Mouse (Mus musculus): ENCODE results near the gene Tnrc18.
A peak's percentile ranks its signal among the peaks of the same experiment; 100 is the strongest.

Tnrc18 gene

GRCm38 (mm10) chr5:142826131-142826530 is 8.7 kb upstream of the Tnrc18 start:
- Histone ChIP-seq H3K4me3 (replicated peaks; ENCODE audit: low read length) (no peak overlapping the region), H3K4me1 (replicated peaks; ENCODE audit: low read depth, low read length) (peaks cover 54% of the 10 kb centered on the region), H3K36me3 (ENCODE audit: insufficient read depth, low read length) (no peaks in the 10 kb centered on the region), H3K9me3 (ENCODE audit: low read length) (peaks cover under 1% of the 10 kb centered on the region), H3K27me3 (ENCODE audit: insufficient read depth, low read length) (0 out of 2 replicates have a peak, but pooled peaks cover 6% of the 10 kb centered on the region)
- TF ChIP-seq POU5F1 (IDR thresholded peaks at IDR 0.05; ENCODE audit: borderline replicate concordance, low read length) (no peak), CTCF (conservative IDR thresholded peaks at IDR 0.05; ENCODE audit: low read length) (no peak), NANOG (IDR thresholded peaks at IDR 0.05; ENCODE audit: borderline replicate concordance, low read length) (no peak)

GRCm38 (mm10) chr5:142825665-142826064 is 8.2 kb upstream of the Tnrc18 start:
- 0 out of 2 replicates have a peak, but pooled peaks cover 6% of the 10 kb centered on the region for H3K27me3 ChIP-seq (ENCODE audit: insufficient read depth, low read length)
- TF ChIP-seq POU5F1 (IDR thresholded peaks at IDR 0.05; ENCODE audit: borderline replicate concordance, low read length) (no peak), CTCF (conservative IDR thresholded peaks at IDR 0.05; ENCODE audit: low read length) (no peak)
- no peaks in the 10 kb centered on the region for H3K9me3 ChIP-seq (ENCODE audit: low read length)
- no peak overlapping the region for H3K4me3 ChIP-seq (replicated peaks; ENCODE audit: low read length)
- H3K36me3 ChIP-seq (ENCODE audit: insufficient read depth, low read length), result no peaks in the 10 kb centered on the region
- peaks cover 58% of the 10 kb centered on the region for H3K4me1 ChIP-seq (replicated peaks; ENCODE audit: low read depth, low read length)

- TF ChIP-seq CTCF (conservative IDR thresholded peaks at IDR 0.05; ENCODE audit: low read length) (no peak), NANOG (IDR thresholded peaks at IDR 0.05; ENCODE audit: borderline replicate concordance, low read length) (no peak), POU5F1 (IDR thresholded peaks at IDR 0.05; ENCODE audit: borderline replicate concordance, low read length) (no peak)
- Histone ChIP-seq H3K4me1 (replicated peaks; ENCODE audit: low read depth, low read length) (peaks cover 66% of the 10 kb centered on the region), H3K4me3 (replicated peaks; ENCODE audit: low read length) (peak overlapping the region; percentile 74), H3K36me3 (ENCODE audit: insufficient read depth, low read length) (no peaks in the 10 kb centered on the region), H3K27me3 (ENCODE audit: insufficient read depth, low read length) (peaks cover 10% of the 10 kb centered on the region; the same call in 1 of the 2 replicates), H3K9me3 (ENCODE audit: low read length) (no peaks in the 10 kb centered on the region)
Measured at GRCm38 (mm10) chr5:142824091-142824490, 6.6 kb upstream of the Tnrc18 start.

- no peaks in the 10 kb centered on the region for H3K36me3 ChIP-seq (ENCODE audit: insufficient read depth, low read length)
- H3K4me1 ChIP-seq (replicated peaks; ENCODE audit: low read depth, low read length), result peaks cover 70% of the 10 kb centered on the region
- H3K27me3 ChIP-seq (ENCODE audit: insufficient read depth, low read length), result peaks cover 10% of the 10 kb centered on the region; the same call in 1 of the 2 replicates
- TF ChIP-seq NANOG (IDR thresholded peaks at IDR 0.05; ENCODE audit: borderline replicate concordance, low read length) (no peak), CTCF (conservative IDR thresholded peaks at IDR 0.05; ENCODE audit: low read length) (no peak), POU5F1 (IDR thresholded peaks at IDR 0.05; ENCODE audit: borderline replicate concordance, low read length) (no peak)
- peak overlapping the region; percentile 74 for H3K4me3 ChIP-seq (replicated peaks; ENCODE audit: low read length)
- no peaks in the 10 kb centered on the region for H3K9me3 ChIP-seq (ENCODE audit: low read length)
Measured at GRCm38 (mm10) chr5:142823096-142824062, 5.9 kb upstream of the Tnrc18 start.

- Histone ChIP-seq H3K4me1 (replicated peaks; ENCODE audit: low read depth, low read length) (peaks cover 70% of the 10 kb centered on the region), H3K9me3 (ENCODE audit: low read length) (no peaks in the 10 kb centered on the region), H3K36me3 (ENCODE audit: insufficient read depth, low read length) (no peaks in the 10 kb centered on the region), H3K27me3 (ENCODE audit: insufficient read depth, low read length) (peaks cover 10% of the 10 kb centered on the region; the same call in 1 of the 2 replicates), H3K4me3 (replicated peaks; ENCODE audit: low read length) (peak overlapping the region; percentile 81)
- no peak for TF ChIP-seq CTCF (conservative IDR thresholded peaks at IDR 0.05; ENCODE audit: low read length)
- no peak for TF ChIP-seq POU5F1 (IDR thresholded peaks at IDR 0.05; ENCODE audit: borderline replicate concordance, low read length)
- TF ChIP-seq NANOG (IDR thresholded peaks at IDR 0.05; ENCODE audit: borderline replicate concordance, low read length), result no peak
Measured at GRCm38 (mm10) chr5:142822286-142823095, 5.0 kb upstream of the Tnrc18 start.

- TF ChIP-seq POU5F1 (IDR thresholded peaks at IDR 0.05; ENCODE audit: borderline replicate concordance, low read length) (no peak), NANOG (IDR thresholded peaks at IDR 0.05; ENCODE audit: borderline replicate concordance, low read length) (no peak), CTCF (conservative IDR thresholded peaks at IDR 0.05; ENCODE audit: low read length) (no peak)
- H3K27me3 ChIP-seq (ENCODE audit: insufficient read depth, low read length), result peaks cover 12% of the 10 kb centered on the region
- no peaks in the 10 kb centered on the region for H3K9me3 ChIP-seq (ENCODE audit: low read length)
- peak overlapping the region; percentile 81 for H3K4me3 ChIP-seq (replicated peaks; ENCODE audit: low read length)
- H3K36me3 ChIP-seq (ENCODE audit: insufficient read depth, low read length), result no peaks in the 10 kb centered on the region
- peaks cover 70% of the 10 kb centered on the region for H3K4me1 ChIP-seq (replicated peaks; ENCODE audit: low read depth, low read length)
Measured at GRCm38 (mm10) chr5:142821974-142822285, 4.5 kb upstream of the Tnrc18 start.

- peak overlapping the region; percentile 81 for H3K4me3 ChIP-seq (replicated peaks; ENCODE audit: low read length)
- peaks cover 17% of the 10 kb centered on the region for H3K27me3 ChIP-seq (ENCODE audit: insufficient read depth, low read length)
- no peaks in the 10 kb centered on the region for H3K36me3 ChIP-seq (ENCODE audit: insufficient read depth, low read length)
- TF ChIP-seq CTCF (conservative IDR thresholded peaks at IDR 0.05; ENCODE audit: low read length) (no peak), POU5F1 (IDR thresholded peaks at IDR 0.05; ENCODE audit: borderline replicate concordance, low read length) (no peak), NANOG (IDR thresholded peaks at IDR 0.05; ENCODE audit: borderline replicate concordance, low read length) (no peak)
- H3K4me1 ChIP-seq (replicated peaks; ENCODE audit: low read depth, low read length), result peaks cover 71% of the 10 kb centered on the region
- H3K9me3 ChIP-seq (ENCODE audit: low read length), result no peaks in the 10 kb centered on the region
Measured at GRCm38 (mm10) chr5:142821266-142821973, 4.0 kb upstream of the Tnrc18 start.

Measured in E14TG2a.4 (cell line).